Mouse (Mus musculus): ENCODE measurements around the gene Yju2. TPM values are rescaled to one million over a fixed set of nuclear protein-coding genes. Genes with fewer than 3 reads are reported as not detected.
A peak's percentile ranks its signal among the peaks of the same experiment; 100 is the strongest.

Yju2 gene
- total RNA-seq, 1 experiment from 2014 or later = 24.3 TPM

DNA sequence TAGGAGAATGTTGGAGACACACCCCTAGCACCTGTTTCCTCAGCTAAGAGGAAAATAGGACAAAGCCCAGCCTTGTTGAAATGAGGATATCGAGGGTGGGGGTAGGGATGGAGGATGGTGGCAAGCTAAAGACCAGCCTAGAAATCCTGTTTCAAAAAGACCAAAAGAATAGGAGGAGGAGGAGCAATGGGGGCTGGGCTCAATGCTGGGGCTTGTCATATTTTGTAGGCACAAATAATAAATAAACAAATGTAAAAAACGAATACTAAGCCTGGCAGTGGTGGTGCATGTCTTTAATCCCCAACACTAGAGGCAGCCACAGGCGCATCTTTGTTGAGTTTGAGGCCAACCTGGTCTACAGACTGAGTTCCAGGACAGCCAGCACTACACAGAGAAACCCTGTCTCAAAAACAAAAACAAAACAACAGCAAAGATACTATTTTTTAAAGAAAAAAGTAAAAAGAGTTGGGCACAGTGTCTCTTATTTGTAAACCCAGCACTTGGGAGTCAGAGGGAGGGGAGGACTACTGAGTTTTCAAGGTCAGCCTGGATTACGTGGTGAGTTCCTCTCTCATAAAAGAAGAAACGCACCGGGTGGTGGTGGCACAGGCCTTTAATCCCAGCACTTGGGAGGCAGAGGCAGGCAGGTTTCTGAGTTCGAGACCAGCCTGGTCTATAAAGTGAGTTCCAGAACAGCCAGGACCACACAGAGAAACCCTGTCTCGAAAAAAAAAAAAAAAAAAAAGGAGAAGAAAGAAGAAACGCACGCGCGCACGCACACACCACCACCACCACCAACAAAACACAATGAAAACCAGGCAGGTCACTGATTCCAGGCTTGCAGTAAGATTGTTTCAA is 944 bp upstream of the Yju2 start:
- ATAC-seq (replicated peaks in 1 of 2; ENCODE audit: insufficient read depth in 1 of 2, low FRiP score in 2 of 2, low TSS enrichment in 1 of 2, low read depth in 1 of 2, poor library complexity in 2 of 2, severe bottlenecking in 2 of 2) = no peak

DNA sequence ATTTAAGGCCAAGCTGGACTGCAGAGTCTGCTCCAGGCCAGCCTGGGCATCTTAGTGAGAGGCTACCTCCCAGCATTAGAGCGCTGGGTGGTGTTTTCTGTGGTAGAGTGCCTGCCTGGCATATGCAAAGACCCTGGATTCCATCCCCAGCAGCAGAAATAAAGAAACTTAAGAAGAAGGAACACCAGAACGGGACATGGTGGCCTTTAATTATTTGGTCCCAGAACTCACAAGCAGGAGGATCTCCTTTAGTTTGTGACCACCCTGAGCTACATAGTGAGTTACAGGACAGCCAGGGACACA is 364 bp upstream of the Yju2 start:
- ATAC-seq (replicated peaks in 1 of 2; ENCODE audit: insufficient read depth in 1 of 2, low FRiP score in 2 of 2, low TSS enrichment in 1 of 2, low read depth in 1 of 2, poor library complexity in 2 of 2, severe bottlenecking in 2 of 2) = no peak

DNA sequence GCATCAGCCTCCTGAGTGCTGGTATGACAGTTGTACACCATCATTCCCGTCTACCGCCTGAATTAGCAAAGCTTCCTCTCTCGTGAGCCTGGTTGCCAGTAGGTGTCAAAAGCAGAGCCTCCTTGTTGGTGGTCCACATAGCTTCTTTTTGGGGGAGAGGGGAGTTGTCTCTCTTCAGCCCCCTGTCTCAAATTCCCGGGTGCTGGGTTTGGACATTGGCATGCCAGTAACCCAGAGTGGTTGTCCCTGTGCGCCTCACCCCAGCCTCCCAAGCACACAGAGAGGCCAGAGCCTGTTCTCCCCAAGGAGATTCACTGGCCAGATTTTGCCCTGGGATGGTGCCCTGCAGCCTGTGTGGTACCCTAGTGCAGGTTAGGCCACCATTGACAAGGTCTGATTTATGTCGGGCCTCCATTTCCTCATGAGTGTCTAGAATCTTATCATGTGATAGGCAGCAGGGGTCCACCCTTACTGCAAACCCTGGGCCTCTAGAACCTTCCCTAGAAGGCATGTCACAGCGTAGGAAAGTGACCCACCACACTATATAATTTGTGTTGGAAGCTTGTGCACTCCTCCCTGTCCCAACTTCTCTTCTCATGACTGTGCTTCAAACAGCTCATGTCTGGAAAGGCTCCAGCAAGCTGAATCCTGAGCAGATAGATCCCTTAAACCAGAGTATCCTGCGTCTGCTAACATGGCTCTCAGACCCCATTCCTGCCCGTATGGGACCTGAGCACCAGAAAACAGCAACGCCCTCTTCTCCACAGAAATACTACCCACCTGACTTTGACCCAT is 1.2 kb downstream of the Yju2 start:
- no peak for ATAC-seq (replicated peaks in 1 of 2; ENCODE audit: insufficient read depth in 1 of 2, low FRiP score in 2 of 2, low TSS enrichment in 1 of 2, low read depth in 1 of 2, poor library complexity in 2 of 2, severe bottlenecking in 2 of 2)

DNA sequence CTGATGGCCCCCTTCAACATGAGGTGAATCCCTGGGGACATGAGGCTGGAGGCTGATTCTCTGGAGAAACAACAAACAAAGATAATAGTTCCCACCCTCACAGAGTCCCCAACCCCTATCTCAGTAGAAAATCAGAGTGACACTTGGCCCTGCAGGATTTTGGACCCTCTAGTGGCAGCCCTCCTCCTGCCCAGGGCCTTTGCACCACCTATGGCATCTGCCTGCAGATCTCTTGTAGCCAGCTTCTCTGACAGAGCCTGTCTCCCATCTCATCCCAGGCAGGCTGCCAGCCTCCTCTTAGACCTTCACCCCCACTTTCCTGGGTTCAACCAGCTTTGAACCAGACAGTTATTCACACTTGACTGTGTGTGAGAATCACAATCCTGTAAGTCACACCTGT is 1.9 kb downstream of the Yju2 start:
- ATAC-seq (replicated peaks in 1 of 2; ENCODE audit: insufficient read depth in 1 of 2, low FRiP score in 2 of 2, low TSS enrichment in 1 of 2, low read depth in 1 of 2, poor library complexity in 2 of 2, severe bottlenecking in 2 of 2) = no peak

DNA sequence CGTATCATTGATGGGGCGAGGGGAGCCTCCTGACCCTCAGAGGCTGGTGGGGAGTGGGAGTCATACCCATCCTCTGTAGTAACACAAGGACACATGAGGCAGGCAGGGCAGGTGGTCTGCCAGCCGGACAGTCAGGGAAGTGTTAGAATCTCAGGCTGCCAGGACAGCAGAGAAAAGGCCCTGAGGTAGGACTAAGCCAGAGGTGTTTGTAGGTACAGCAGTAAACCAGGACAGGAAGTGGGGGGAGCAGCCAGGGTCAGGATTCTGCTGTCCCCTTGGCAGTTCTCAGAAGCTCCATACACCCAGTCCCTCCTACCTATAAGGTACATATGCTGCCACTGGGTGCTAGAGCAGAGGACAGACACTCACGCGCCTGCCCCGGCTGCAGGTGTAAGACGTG is 2.7 kb downstream of the Yju2 start:
- ATAC-seq (replicated peaks in 1 of 2; ENCODE audit: insufficient read depth in 1 of 2, low FRiP score in 2 of 2, low TSS enrichment in 1 of 2, low read depth in 1 of 2, poor library complexity in 2 of 2, severe bottlenecking in 2 of 2) = no peak

DNA sequence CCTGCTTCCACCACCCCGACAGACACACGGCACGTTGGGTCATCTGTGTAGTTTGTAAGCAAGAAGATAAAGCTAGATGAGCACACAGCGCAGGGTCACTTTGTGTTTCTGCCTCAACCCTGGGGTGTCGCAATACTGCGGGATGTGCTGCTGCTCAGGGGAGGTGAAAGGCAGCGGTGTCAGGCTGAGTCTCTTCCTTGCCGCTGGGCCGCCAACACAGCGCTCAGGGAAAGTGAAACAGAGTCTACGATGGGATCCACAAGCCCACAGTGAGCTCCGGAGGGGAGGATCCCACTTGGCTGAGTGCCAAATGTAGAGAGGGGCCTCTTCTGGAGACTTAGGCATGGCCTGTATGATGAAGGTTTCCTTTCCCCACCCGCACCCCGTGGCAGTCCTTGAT is 4.3 kb downstream of the Yju2 start:
- peak in 1 of 2 experiments; percentile 11; a peak in 1 of 4 replicates for ATAC-seq (replicated peaks in 1 of 2; ENCODE audit: insufficient read depth in 1 of 2, low FRiP score in 2 of 2, low TSS enrichment in 1 of 2, low read depth in 1 of 2, poor library complexity in 2 of 2, severe bottlenecking in 2 of 2)

DNA sequence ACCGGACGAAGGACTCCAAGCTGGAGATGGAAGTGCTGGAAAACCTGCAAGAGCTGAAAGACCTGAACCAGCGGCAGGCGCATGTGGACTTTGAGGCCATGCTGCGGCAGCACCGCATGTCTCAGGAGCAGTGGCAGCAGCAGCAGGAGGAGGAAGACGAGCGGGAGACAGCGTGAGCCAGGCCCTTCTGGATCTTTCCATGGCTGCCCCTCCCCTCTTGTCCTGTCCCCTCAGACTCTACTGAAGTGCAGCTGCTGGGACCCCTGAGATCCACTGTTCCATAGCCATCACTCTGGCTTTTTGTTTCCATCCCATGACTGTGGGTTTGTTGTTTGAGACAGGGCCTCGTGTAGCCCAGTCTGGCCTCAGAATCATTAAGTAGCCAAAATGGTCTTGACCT is 5.6 kb downstream of the Yju2 start:
- ATAC-seq (replicated peaks in 1 of 2; ENCODE audit: insufficient read depth in 1 of 2, low FRiP score in 2 of 2, low TSS enrichment in 1 of 2, low read depth in 1 of 2, poor library complexity in 2 of 2, severe bottlenecking in 2 of 2) = no peak

DNA sequence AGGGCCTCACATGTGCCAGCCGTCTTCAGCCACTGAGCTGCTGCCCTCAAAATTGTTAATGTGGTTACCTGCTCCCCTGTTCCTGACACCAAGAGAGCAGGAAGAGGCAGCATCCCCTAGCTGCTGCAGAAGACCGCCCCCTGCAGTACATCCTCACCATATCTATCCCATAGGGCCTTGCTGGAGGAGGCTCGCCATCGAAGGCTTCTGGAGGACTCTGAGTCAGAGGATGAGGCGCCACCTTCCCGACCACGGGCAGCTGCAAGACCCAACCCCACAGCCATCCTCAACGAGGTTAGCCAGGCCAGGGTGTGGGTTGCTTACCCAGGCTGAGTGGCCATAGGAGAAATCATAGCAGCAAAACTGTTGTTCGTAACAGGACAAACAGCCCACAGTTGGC is 6.1 kb downstream of the Yju2 start:
- no peak for ATAC-seq (replicated peaks in 1 of 2; ENCODE audit: insufficient read depth in 1 of 2, low FRiP score in 2 of 2, low TSS enrichment in 1 of 2, low read depth in 1 of 2, poor library complexity in 2 of 2, severe bottlenecking in 2 of 2)

DNA sequence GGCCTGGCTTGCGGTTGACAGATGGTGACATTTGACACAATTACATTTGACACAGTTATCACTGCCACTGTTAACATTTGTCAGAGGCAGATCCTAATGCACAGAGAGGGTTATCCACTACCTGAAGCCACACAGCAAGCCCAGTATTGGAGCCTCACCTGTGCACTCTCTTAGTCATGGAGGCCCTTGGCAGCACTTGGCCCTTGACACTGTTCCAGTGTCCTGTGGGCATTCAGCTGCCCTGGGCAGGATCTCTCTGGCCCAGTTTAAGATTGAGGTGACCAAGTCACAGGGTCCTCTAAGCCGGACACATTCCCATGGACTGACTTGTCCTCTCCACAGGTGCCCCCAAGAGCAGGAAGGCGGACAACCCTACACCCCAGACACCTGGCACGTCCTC is 8.3 kb downstream of the Yju2 start:
- no peak for ATAC-seq (replicated peaks in 1 of 2; ENCODE audit: insufficient read depth in 1 of 2, low FRiP score in 2 of 2, low TSS enrichment in 1 of 2, low read depth in 1 of 2, poor library complexity in 2 of 2, severe bottlenecking in 2 of 2)

DNA sequence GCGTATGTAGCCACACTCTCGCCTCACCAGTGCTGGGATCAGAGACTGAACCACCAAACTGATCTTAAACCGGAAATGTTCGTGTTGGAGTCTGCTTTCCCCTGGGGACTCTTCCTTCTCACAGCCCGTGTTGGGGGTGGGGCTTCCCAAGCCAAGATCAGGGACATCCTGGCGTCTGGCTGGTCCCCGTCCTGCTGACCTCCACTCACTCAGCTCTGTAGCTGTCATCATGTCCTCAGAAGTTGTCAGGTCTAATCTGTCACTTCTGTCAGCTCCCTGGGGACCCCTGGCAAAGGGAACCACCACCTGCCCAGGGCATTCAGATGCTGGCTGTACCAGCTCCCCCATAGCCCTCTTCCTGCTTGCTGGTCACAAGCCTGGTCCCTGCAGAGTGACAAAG is 9.3 kb downstream of the Yju2 start:
- no peak for ATAC-seq (replicated peaks in 1 of 2; ENCODE audit: insufficient read depth in 1 of 2, low FRiP score in 2 of 2, low TSS enrichment in 1 of 2, low read depth in 1 of 2, poor library complexity in 2 of 2, severe bottlenecking in 2 of 2)

DNA sequence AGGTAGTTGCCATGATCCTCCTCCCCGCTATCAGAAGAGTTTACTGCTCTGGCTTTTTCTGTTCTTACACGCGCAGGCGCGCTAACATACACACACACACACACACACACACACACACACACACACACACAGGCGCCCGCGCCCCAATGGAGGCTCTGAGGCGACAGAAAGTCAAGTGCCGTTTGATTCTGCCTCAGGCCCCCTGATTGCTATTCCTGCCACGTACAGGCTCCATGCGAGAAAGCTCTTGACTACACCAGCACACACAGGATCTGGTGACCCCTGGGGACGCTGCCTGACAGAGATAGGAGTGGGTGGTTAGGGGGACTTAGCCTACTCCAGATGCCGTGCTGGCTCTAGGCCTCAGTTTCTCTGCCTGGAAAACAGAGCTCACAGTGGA is 10.7 kb downstream of the Yju2 start:
- ATAC-seq (replicated peaks in 1 of 2; ENCODE audit: insufficient read depth in 1 of 2, low FRiP score in 2 of 2, low TSS enrichment in 1 of 2, low read depth in 1 of 2, poor library complexity in 2 of 2, severe bottlenecking in 2 of 2) = 0 out of 4 replicates have a peak, but pooled peaks of 1 of the 2 experiments have one; percentile 14

DNA sequence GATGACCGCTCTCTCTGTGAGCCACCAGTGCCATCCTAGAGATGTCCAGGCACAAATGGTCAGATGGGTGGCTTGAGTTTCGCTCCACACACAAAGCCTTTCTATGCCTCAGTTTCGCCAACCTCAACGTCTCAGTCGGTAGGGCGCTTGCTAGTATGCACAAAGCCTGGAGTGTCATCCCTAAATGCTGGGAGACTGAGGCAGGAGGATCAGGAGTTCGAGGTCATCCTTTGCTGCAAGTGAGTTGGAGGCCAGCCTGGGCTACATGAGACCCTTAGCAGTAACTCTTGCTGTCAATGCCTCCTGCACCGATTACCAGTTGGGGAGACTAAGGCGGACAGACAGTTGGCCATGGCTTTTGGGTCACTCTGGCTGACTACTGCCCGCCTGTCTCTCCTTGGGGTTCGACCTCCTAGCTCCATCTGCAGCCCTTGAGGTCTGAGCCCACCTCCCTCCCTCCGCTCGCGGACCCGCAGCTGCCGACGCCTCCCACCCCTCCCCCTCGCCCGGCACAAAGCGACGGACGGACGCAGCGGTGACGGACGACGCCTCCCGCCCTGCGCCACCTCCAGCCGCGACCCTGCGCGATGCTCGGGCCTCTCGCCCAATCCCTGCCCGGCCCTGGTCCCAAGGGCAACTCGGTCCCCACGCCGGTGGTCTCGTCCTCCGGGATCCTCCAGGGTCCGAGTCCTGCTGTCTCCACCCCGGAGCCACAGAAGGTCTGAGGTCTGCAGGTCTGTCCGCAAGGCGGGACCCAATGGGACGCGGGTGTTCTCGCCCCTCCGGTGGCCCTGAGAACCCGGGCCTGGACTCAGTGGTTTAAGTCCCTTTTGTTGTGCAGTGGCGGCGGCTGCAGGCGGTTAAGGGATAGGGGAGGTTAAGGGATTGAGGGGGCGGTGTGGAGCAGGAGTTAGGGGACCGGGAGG is 11.3 kb downstream of the Yju2 start, which contains the start of gene Shd:
Gene Shd (plus strand): TSS at position 502 of the 926 bp plus-strand sequence.
- ATAC-seq (replicated peaks in 1 of 2; ENCODE audit: insufficient read depth in 1 of 2, low FRiP score in 2 of 2, low TSS enrichment in 1 of 2, low read depth in 1 of 2, poor library complexity in 2 of 2, severe bottlenecking in 2 of 2) = 0 out of 4 replicates have a peak, but pooled peaks have one; percentile 4 to 15

DNA sequence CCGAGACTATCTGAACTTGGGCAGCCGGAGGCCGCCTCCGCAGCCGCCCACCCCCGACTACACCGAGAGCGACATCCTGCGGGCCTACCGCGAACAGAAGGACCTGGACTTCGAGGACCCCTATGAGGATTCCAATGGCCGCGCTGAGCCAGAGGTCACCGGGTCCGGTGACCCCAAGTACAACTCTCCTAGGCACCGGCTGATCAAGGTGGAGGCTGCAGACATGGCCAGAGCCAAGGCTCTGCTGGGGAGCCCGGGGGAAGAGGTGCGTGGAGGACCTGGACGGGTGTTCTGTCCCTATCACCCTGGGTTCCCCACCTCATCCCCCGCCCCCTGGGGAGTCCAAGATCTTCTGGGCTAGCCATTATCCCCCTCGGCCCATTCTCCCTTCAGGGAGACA is 12.6 kb downstream of the Yju2 start:
- no peak for ATAC-seq (replicated peaks in 1 of 2; ENCODE audit: insufficient read depth in 1 of 2, low FRiP score in 2 of 2, low TSS enrichment in 1 of 2, low read depth in 1 of 2, poor library complexity in 2 of 2, severe bottlenecking in 2 of 2)

DNA sequence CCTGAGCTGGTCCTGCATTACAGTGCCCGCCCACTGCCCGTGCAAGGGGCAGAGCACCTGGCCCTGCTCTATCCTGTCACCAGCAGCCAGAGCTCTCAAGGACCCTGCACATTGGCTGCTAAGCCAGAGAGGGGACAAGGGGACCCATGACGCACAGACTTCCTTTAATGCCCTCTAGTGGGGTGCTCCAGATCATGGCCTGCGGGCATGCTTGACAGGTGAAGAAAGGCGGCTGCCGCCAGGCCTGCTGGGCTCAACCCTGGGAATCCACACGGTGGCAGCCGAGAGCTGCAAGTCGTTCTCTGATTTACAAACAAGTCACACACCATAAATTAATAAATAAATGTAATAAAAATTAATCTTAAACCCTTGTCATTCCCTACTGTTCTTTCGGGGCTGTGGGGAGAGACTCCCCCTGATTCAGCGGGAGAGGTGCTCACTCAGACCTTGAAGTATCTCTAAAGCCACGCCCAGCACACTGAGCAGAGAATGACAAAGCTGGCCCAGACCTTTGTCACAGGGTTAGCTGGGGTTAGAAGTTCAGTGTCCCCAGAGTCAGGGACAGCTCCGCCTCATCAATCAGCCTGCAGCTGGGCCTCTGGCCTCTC is 17.5 kb downstream of the Yju2 start:
- peak; percentile 94 to 95 for ATAC-seq (replicated peaks in 1 of 2; ENCODE audit: insufficient read depth in 1 of 2, low FRiP score in 2 of 2, low TSS enrichment in 1 of 2, low read depth in 1 of 2, poor library complexity in 2 of 2, severe bottlenecking in 2 of 2)

DNA sequence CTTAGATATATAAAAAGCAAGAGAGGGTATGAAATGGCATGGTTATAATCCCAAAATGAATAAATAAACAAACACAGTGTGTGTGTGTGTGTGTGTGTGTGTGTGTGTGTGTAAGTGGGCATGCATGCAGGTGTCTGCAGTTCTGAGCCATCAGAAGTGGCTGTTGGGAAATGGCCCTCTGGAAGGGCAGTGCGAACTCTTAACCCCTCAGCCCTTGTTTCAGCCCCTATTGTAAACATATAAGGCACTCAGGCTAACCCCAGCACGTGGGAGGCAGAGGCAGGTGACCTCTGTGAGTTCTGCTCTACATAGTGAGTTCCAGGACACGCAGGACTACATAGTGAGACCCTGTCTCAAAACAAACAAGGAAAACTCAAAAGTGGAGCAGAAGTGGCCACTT is 18.4 kb downstream of the Yju2 start:
- ATAC-seq (replicated peaks in 1 of 2; ENCODE audit: insufficient read depth in 1 of 2, low FRiP score in 2 of 2, low TSS enrichment in 1 of 2, low read depth in 1 of 2, poor library complexity in 2 of 2, severe bottlenecking in 2 of 2) = no peak

DNA sequence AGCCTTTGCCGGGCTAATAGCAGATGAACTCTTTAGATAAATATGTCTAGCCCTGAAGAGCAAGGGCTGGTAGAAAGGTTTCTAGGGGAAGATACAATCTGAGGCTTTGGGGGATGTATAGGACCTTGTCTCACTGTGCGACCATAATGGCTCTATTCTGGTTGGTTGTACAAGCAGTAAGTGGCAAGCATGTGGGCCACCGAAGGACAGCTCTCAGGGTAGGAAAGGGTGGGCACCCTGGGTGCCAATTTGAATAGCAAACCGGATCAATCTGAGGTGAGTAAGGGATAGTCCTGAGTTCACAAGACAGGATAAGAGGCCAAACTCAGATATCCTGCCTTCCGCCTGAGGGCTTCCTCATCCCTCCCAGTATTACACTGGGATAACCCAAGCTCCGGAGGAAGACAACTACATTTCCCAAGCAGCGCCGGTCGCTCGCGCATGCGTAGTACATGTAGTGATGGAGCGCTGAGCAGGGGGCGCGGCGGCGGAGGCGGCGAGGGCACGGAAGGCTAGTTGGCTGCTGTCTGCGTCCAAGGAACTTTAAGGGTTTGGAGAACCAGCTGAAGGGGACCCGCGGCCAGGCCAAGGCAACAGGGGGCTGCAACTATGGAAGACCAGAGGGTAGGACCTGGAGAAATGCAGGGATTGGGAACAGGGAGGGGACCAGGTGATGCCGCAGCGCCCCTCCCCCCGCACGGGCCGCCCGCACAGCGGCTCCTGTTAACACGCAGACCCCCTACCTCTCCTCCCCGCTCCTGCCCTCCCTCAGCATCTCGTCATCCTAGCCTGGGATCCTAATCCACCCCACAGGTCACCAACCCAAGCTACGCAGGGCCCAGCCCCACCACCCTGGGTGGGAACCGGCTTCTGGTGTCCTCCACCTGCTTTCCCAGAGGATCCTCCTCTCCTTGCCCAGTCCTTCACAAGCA is 27.4 kb downstream of the Yju2 start, which contains the start of gene Fsd1:
Gene Fsd1 (plus strand): TSS at position 480 of the 932 bp plus-strand sequence.
- ATAC-seq (replicated peaks in 1 of 2; ENCODE audit: insufficient read depth in 1 of 2, low FRiP score in 2 of 2, low TSS enrichment in 1 of 2, low read depth in 1 of 2, poor library complexity in 2 of 2, severe bottlenecking in 2 of 2) = no peak

All from hematopoietic stem cell, adult 5-6 weeks (primary cell).